Mouse (Mus musculus) CH12.LX (cell line): ENCODE results near the gene Erh. TPM values are rescaled to one million over a fixed set of nuclear protein-coding genes. Genes with fewer than 3 reads are reported as not detected.

Experiments
- DNase-seq: peaks from one replicate; pipeline ENCODE4 v3.0.0-alpha.2; 2013; ENCODE audit errors: extremely low read depth
- H3K27ac ChIP-seq: 2 replicates; pipeline ENCODE4 v1.5.1; 2012; ENCODE audit warnings: low read depth, mild to moderate bottlenecking, control low read depth, moderate library complexity; ENCODE audit not compliant: insufficient read depth
- H3K27me3 ChIP-seq: replicated peaks from 2 replicates; pipeline ENCODE3; 2012; ENCODE audit warnings: inconsistent platforms
- H3K36me3 ChIP-seq, 2 experiments: replicated peaks in 1 of 2; 2 replicates each; pipeline versions ENCODE3 to v1.6.1; 2012; ENCODE audit warnings: inconsistent platforms in 1 of 2, low read length in 1 of 2, mild to moderate bottlenecking in 1 of 2, mixed read lengths in 1 of 2, moderate library complexity in 1 of 2; ENCODE audit not compliant: control insufficient read depth in 1 of 2, insufficient read depth in 1 of 2
- H3K4me1 ChIP-seq, 2 experiments: 2 replicates each; pipeline ENCODE4 v1.6.1; 2012; ENCODE audit warnings: inconsistent platforms in 1 of 2, moderate library complexity in 1 of 2; ENCODE audit not compliant: insufficient read depth in 2 of 2, control insufficient read depth in 1 of 2
- H3K4me2 ChIP-seq: 2 replicates; pipeline ENCODE4 v1.6.1; 2012; ENCODE audit warnings: low read depth, mild to moderate bottlenecking, control low read depth; ENCODE audit not compliant: poor library complexity, insufficient read depth, severe bottlenecking
- H3K4me3 ChIP-seq, 3 experiments: fragments of 150-350 bp in 1 of 3; sonication (generic) in 1 of 3; replicated peaks in 1 of 3; 2 replicates each; pipeline versions ENCODE3 to v1.5.1; 2011 to 2012; ENCODE audit warnings: low read depth in 2 of 3, low read length in 2 of 3, mild to moderate bottlenecking in 2 of 3, moderate library complexity in 2 of 3, control low read depth in 1 of 3, improper control_type of control experiment in 1 of 3, inconsistent platforms in 1 of 3, mixed read lengths in 1 of 3; ENCODE audit not compliant: poor library complexity in 1 of 3
- H3K79me2 ChIP-seq: replicated peaks from 2 replicates; pipeline ENCODE4 v1.6.1; 2012; ENCODE audit warnings: mild to moderate bottlenecking, moderate library complexity; ENCODE audit not compliant: control insufficient read depth, poor library complexity, insufficient read depth, severe bottlenecking; ENCODE audit errors: extremely low read depth
- H3K9ac ChIP-seq: 2 replicates; pipeline ENCODE4 v1.6.1; 2012; ENCODE audit warnings: low read depth, mild to moderate bottlenecking, control low read depth, moderate library complexity; ENCODE audit not compliant: insufficient read depth
- H3K9me3 ChIP-seq: replicated peaks from 2 replicates; pipeline ENCODE3; 2012; ENCODE audit warnings: low read length, inconsistent platforms, mixed read lengths
- E2F4 ChIP-seq: IDR thresholded peaks from 2 replicates; pipeline ENCODE4 v1.6.1; 2011; ENCODE audit warnings: low read depth, low read length, improper control_type of control experiment; ENCODE audit not compliant: insufficient replicate concordance
- EP300 ChIP-seq: IDR thresholded peaks from 2 replicates; pipeline ENCODE4 v1.6.1; 2011; ENCODE audit warnings: low read length, improper control_type of control experiment
- ETS1 ChIP-seq: conservative IDR thresholded peaks from 2 replicates; pipeline ENCODE4 v1.6.1; 2012; ENCODE audit warnings: low read depth, mild to moderate bottlenecking, inconsistent platforms, low read length, improper control_type of control experiment, moderate library complexity
- GABPA ChIP-seq: IDR thresholded peaks from 2 replicates; pipeline ENCODE4 v1.6.1; 2012; ENCODE audit warnings: low read depth, low read length, improper control_type of control experiment, inconsistent platforms; ENCODE audit not compliant: insufficient replicate concordance
- JUND ChIP-seq: conservative IDR thresholded peaks from 2 replicates; pipeline ENCODE4 v1.6.1; 2011; ENCODE audit warnings: low read depth, low read length, improper control_type of control experiment
- KAT2A ChIP-seq: IDR thresholded peaks from 2 replicates; pipeline ENCODE4 v1.6.1; 2012; ENCODE audit warnings: low read length, improper control_type of control experiment, inconsistent platforms; ENCODE audit not compliant: insufficient replicate concordance
- MAFK ChIP-seq: IDR thresholded peaks from 2 replicates; pipeline ENCODE4 v1.6.1; 2011; ENCODE audit warnings: low read length, improper control_type of control experiment; ENCODE audit not compliant: insufficient replicate concordance
- MAZ ChIP-seq: IDR thresholded peaks from 2 replicates; pipeline ENCODE4 v1.6.1; 2012; ENCODE audit warnings: low read depth, mild to moderate bottlenecking, inconsistent platforms, low read length, improper control_type of control experiment, moderate library complexity
- MEF2A ChIP-seq: IDR thresholded peaks from 2 replicates; pipeline ENCODE4 v1.6.1; 2014; ENCODE audit warnings: low read depth, mild to moderate bottlenecking, inconsistent platforms, low read length, improper control_type of control experiment, borderline replicate concordance
- MYC ChIP-seq: IDR thresholded peaks from 2 replicates; pipeline ENCODE4 v1.6.1; 2011; ENCODE audit warnings: low read depth, mild to moderate bottlenecking, improper control_type of control experiment, low read length
- NELFE ChIP-seq: IDR thresholded peaks from 2 replicates; pipeline ENCODE4 v1.6.1; 2011; ENCODE audit warnings: low read depth, low read length, improper control_type of control experiment
- NRF1 ChIP-seq: IDR thresholded peaks from 2 replicates; pipeline ENCODE4 v1.6.1; 2014; ENCODE audit warnings: low read depth, mild to moderate bottlenecking, inconsistent platforms, low read length, improper control_type of control experiment, moderate library complexity
- PAX5 ChIP-seq: IDR thresholded peaks from 2 replicates; pipeline ENCODE4 v1.6.1; 2012; ENCODE audit warnings: low read length, inconsistent platforms, mixed read lengths
- POLR2A ChIP-seq: IDR thresholded peaks from 2 replicates; pipeline ENCODE4 v1.6.1; 2011; ENCODE audit warnings: low read depth, mild to moderate bottlenecking, improper control_type of control experiment, low read length
- POLR2AphosphoS2 ChIP-seq: IDR thresholded peaks from 2 replicates; pipeline ENCODE4 v1.6.1; 2011; ENCODE audit warnings: low read depth, low read length, improper control_type of control experiment
- RCOR1 ChIP-seq: conservative IDR thresholded peaks from 2 replicates; pipeline ENCODE4 v1.6.1; 2012; ENCODE audit warnings: low read depth, mild to moderate bottlenecking, inconsistent platforms, low read length, improper control_type of control experiment
- SIN3A ChIP-seq: IDR thresholded peaks from 2 replicates; pipeline ENCODE4 v1.6.1; 2012; ENCODE audit warnings: low read length, improper control_type of control experiment, inconsistent platforms
- SMC3 ChIP-seq: IDR thresholded peaks from 2 replicates; pipeline ENCODE4 v1.6.1; 2011; ENCODE audit warnings: low read depth, low read length, improper control_type of control experiment
- TBP ChIP-seq: conservative IDR thresholded peaks from 2 replicates; pipeline ENCODE4 v1.6.1; 2011; ENCODE audit warnings: low read depth, low read length, improper control_type of control experiment
- TCF12 ChIP-seq: IDR thresholded peaks from 2 replicates; pipeline ENCODE4 v1.6.1; 2014; ENCODE audit warnings: low read depth, mild to moderate bottlenecking, inconsistent platforms, low read length, improper control_type of control experiment
- USF1 ChIP-seq: IDR thresholded peaks from 2 replicates; pipeline ENCODE4 v1.6.1; 2014; ENCODE audit warnings: low read depth, mild to moderate bottlenecking, inconsistent platforms, low read length, improper control_type of control experiment
- ZC3H11A ChIP-seq: IDR thresholded peaks from 2 replicates; pipeline ENCODE4 v1.6.1; 2012; ENCODE audit warnings: low read depth, mild to moderate bottlenecking, inconsistent platforms, low read length, improper control_type of control experiment
- ZKSCAN1 ChIP-seq: IDR thresholded peaks from 2 replicates; pipeline ENCODE4 v1.6.1; 2012; ENCODE audit warnings: low read depth, inconsistent platforms, low read length, improper control_type of control experiment, borderline replicate concordance
- ZMIZ1 ChIP-seq: IDR thresholded peaks from 2 replicates; pipeline ENCODE4 v1.6.1; 2012; ENCODE audit warnings: low read depth, mild to moderate bottlenecking, inconsistent platforms, low read length, improper control_type of control experiment
- ZNF384 ChIP-seq: IDR thresholded peaks from 2 replicates; pipeline ENCODE4 v1.6.1; 2012; ENCODE audit warnings: low read depth, low read length, improper control_type of control experiment, inconsistent platforms
- dilution Hi-C: fragments of 300-500 bp; cut with MboI; formaldehyde crosslinking; loops from 2 replicates; pipeline ENCODE4 v1.14.3; 2020; ENCODE audit warnings: low sequenced_read_pairs; ENCODE audit not compliant: extremely low pct_unique_long_range_greater_than_20kb, extremely low pct_ligation_motif_present
- in situ Hi-C: fragments of 300-500 bp; cut with MboI; formaldehyde crosslinking; loops from 3 replicates; pipeline ENCODE4 v1.14.3; 2019; ENCODE audit warnings: low sequenced_read_pairs, low pct_ligation_motif_present, low pct_unique_long_range_greater_than_20kb, mixed read lengths
- polyA plus RNA-seq: library from polyadenylated mRNA; unstranded; fragments of >175 nt; gene quantifications from 2 replicates; pipeline ENCODE4 v1.2.1, GENCODE M21; 2012; ENCODE audit warnings: low read depth; ENCODE audit not compliant: insufficient read length
- total RNA-seq, 2 experiments: library from RNA; depleted of rRNA; stranded (reverse); fragments of 300-350 nt in 1 of 2; fragments of >200 nt in 1 of 2; gene quantifications; 2 replicates each; pipeline ENCODE4 v1.2.3; 2012 to 2014

The Erh gene
- total and polyA plus RNA-seq, 3 experiments: 227 to 315 (median 229) TPM

DNA sequence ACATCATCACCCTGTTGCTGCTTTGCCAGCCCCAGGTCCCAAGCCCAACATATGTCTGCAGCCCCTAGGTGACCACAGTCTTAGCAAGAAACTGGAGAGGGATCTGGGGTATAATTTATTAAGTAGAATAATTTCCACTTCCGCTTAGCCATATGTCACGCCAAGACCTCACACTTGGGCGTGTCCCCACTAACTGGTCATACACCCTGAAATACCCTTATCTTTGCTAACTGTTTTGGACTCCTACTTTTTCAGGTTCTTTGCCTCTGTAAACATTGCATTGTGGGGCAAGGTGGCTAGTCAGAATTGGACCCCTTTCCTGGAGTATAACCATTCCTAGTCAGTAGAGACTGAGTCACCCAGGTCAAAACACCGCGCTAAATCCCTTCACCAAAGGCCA lies 41.7 kb downstream of the Erh start:
- Histone ChIP-seq H3K4me2 (no peak overlapping the region), H3K27me3 (peaks cover 2% of the 10 kb centered on the region), H3K9ac (no peak overlapping the region), H3K27ac (no peak overlapping the region), H3K79me2 (no peaks in the 10 kb centered on the region), H3K36me3 (no peaks in the 10 kb centered on the region), H3K4me1 (peaks cover 0 to under 1% of the 10 kb centered on the region in 2 experiments; a peak in 3 of 4 replicates), H3K9me3 (no peaks in the 10 kb centered on the region), H3K4me3 (no peak overlapping the region)
- in situ Hi-C loops (no loop called here), dilution Hi-C loops (no loop called here)
- no peak for DNase-seq
- TF ChIP-seq E2F4: no peak
- TF ChIP-seq RCOR1: no peak
- no peak for TF ChIP-seq TBP
- no peak for TF ChIP-seq KAT2A
- no peak for TF ChIP-seq POLR2AphosphoS2
- TF ChIP-seq SMC3: no peak
- no peak for TF ChIP-seq JUND
- no peak for TF ChIP-seq NELFE
- TF ChIP-seq MAZ: no peak
- no peak for TF ChIP-seq PAX5
- TF ChIP-seq TCF12: no peak
- no peak for TF ChIP-seq ZC3H11A
- no peak for TF ChIP-seq GABPA
- no peak for TF ChIP-seq NRF1
- TF ChIP-seq ZMIZ1: no peak
- TF ChIP-seq USF1: no peak
- no peak for TF ChIP-seq EP300
- TF ChIP-seq ETS1: no peak

DNA sequence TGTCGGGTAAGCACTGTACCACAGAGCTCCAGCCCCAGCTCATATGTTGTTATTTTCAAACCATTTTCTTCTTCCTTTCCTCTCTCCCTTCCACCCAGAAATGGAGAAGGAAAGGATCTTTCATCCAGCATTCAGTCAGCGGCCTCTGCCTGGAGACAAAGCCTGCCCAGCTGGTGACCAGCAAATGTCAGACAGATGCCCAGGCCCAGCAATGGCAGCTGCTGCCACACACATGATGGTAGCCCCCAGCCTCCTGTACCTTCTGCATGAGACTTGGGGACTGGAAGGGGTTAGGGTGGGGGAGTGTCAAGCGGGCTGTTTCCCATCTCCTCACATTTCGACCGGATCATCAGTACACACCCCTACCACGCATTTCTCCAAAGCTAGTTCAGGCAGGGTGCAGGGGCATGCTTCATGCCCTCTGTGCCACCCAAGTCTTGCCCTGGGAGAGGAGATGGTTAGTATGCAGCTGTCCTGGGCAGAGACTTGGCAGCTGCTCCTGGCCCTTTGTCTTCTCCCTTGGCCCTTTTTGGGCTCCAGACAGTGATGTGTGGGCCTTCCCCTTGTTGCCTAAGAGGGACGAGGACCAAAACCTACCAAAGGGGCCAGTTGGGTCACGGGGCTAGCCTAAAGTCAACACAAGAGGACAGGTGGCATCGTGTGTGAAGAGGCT lies 42.4 kb downstream of the Erh start:
- H3K9me3 ChIP-seq: no peaks in the 10 kb centered on the region
- TF ChIP-seq SIN3A (no peak), ZKSCAN1 (no peak), MEF2A (no peak), MAFK (no peak), POLR2AphosphoS2 (no peak), USF1 (no peak), ZNF384 (no peak), MAZ (no peak), GABPA (no peak), POLR2A (no peak), MYC (no peak)
- dilution Hi-C loops: no loop called here
- DNase-seq: no peak
- H3K79me2 ChIP-seq: no peaks in the 10 kb centered on the region
- H3K4me3 ChIP-seq: no peak overlapping the region
- H3K9ac ChIP-seq: no peak overlapping the region
- H3K36me3 ChIP-seq: no peaks in the 10 kb centered on the region
- H3K4me2 ChIP-seq: no peak overlapping the region
- H3K27ac ChIP-seq: no peak overlapping the region
- peaks cover 0 to 3% of the 10 kb centered on the region in 2 experiments; a peak in 3 of 4 replicates for H3K4me1 ChIP-seq
- in situ Hi-C loops: no loop called here
- H3K27me3 ChIP-seq: peaks cover 2% of the 10 kb centered on the region
